Mouse (Mus musculus) brown adipose tissue, adult 24 weeks (tissue): ENCODE results near the gene Gpt2. TPM values are rescaled to one million over a fixed set of nuclear protein-coding genes. Genes with fewer than 3 reads are reported as not detected.

Source experiments
- H3K27ac ChIP-seq: fragments of 200-500 bp; replicated peaks from 2 replicates; pipeline ENCODE4 v1.5.1; 2012; ENCODE audit warnings: low read depth, mild to moderate bottlenecking, low read length
- H3K4me1 ChIP-seq: fragments of 200-500 bp; 2 replicates; pipeline ENCODE4 v1.6.1; 2012; ENCODE audit warnings: low read length, mixed read lengths; ENCODE audit not compliant: control insufficient read depth, insufficient read depth, insufficient read length
- H3K4me3 ChIP-seq: fragments of 200-500 bp; 2 replicates; pipeline ENCODE4 v1.5.1; 2012; ENCODE audit warnings: low read depth, mild to moderate bottlenecking, low read length, moderate library complexity; ENCODE audit not compliant: insufficient read depth
- polyA plus RNA-seq: library from polyadenylated mRNA; stranded (reverse); fragments of >200 nt; gene quantifications from 2 replicates; pipeline ENCODE4 v1.2.4, GENCODE M21; 2012; ENCODE audit not compliant: missing spikeins, insufficient read depth, insufficient read length

Gpt2 gene
- 11.1 TPM in 2 replicates for polyA plus RNA-seq

DNA sequence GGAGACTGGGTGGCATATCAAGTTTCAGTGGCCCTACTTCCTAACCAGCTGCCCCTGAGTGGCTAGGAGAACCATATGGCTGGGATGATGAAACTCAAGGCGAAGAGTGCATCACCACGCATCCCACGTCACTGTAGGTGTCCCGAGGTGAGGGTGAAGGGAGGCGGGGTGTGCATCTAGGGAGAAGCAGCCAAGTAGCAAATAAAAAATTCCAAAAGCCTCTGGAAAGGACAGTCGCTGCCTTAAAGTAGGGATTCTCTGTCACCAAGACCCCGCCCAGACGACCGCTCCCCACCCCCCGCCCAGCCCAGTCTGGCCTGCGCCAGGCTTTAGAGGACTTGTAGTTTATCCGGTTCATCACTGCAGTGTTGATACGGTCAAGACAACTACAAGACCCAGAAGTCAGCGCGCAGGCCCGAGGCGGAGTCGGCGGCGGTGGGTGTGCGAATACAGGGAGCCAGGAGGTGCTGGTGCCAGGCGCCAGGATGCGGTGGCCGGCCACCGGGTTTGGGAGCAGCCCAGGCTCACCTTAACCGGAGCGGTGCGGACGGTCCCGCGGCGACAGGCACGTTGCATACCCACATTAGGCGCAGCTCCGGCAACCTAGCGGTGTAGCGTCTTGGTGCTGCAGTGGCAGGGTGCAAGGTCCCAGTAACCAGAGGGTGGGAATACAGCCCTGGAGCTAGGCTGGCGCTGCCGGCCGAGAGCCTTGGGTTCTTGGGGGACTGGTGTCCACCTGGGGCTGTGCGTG, at the start of gene Gpt2:
Gene Gpt2 (plus strand): TSS at position 452 of the 751 bp plus-strand sequence.
- Histone ChIP-seq H3K27ac (no peak within 1 kb of the TSS), H3K4me3 (peak within 1 kb of the TSS; percentile 87), H3K4me1 (no peaks in the 10 kb centered on the region)

DNA sequence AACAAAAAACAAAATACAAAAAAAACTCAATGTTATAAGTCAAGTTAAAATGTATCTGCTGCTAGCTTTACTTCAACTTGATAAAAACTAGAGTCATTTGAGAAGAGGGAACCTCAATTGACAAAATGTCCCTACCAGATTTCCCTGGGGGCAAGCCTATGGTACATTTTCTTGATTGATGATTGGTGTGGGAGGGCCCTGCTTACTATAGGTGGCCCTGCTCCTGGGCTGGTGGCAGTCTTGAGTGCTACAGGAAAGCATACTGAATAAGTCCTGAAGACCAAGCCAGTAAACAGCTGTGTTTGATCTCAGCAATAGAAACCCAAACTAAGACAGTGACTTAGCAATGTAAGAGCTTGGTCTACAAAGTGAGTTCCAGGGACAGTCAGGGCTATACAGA, 48.3 kb upstream of the Gpt2 start:
- H3K4me1 ChIP-seq: no peaks in the 10 kb centered on the region
- no peak overlapping the region for H3K27ac ChIP-seq
- H3K4me3 ChIP-seq: no peak overlapping the region

DNA sequence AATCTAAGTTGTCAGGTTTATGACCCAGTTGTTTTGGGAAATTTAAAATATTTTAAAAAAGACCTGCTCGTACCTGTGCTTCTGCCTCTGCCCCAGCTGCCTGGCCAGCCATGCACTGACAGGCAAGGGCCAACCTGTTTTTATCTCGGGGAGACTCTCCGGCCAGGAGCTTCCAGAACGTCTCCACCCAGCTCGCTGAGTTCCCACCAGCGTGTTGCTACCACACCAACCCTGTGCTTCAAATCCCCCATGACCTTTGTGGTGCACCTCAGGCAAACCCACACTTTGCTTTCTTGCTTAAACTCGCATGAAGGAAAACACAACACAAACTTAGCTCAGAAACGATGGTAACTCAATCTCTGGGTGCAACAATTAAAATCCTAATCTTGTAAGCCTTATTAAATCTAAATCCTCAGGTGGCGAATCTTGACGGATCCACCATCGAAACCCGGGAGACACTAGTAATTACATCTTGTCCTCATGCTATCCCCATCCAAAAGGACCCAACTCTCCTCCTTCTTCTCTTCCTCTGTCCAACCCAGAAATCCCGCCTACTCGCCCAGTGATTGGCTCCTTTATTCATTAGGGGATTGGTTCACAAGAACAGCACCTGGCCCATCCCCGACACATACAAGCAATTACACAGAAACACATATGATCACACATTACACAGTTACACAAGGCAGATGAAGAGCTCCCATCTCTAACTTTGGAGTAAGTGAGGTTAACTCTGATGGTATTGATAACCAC, 46.3 kb upstream of the Gpt2 start:
- Histone ChIP-seq H3K4me1 (no peaks in the 10 kb centered on the region), H3K4me3 (no peak overlapping the region), H3K27ac (no peak overlapping the region)

DNA sequence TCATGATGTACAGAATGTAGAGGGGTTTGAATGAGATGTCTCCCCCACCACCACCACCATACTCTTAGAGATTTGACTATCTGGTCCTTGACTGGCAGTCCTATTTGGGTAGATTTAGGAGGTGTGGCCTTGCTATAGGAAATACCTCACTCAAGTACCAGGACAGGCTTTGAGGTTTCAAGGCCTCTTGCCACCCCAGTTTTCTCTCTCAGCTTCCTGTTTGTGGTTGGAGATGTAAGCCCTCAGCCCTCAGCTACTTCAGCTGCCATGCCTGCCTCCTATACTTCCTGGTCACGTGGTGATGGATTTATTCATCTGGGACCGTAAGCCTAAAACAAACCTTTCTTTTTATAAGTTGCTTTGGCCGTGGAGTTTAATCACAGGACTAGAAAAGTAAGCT, 42.0 kb upstream of the Gpt2 start:
- Histone ChIP-seq H3K27ac (no peak overlapping the region), H3K4me3 (no peak overlapping the region), H3K4me1 (no peaks in the 10 kb centered on the region)

DNA sequence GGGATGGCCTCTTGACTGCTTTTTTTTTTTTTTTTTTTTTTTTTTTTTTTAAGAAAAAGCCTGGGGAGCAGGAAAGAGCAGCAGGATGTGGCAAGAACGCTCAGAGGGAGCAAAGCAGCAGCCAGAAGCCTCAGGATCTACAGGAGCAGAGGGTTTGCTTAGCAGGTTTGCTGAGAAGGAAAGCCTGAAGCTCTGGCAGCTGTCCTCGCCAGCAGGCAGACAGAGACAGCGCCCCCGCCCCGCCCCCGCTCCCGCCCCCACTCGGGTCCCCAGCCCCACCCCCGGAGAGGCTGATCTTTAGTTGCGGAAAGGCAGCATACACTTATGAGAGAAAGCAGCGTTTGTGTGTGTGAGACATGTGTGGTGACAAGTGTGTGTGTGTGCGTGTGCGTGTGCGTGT, 40.0 kb upstream of the Gpt2 start:
- H3K4me3 ChIP-seq: no peak overlapping the region
- no peaks in the 10 kb centered on the region for H3K4me1 ChIP-seq
- H3K27ac ChIP-seq: no peak overlapping the region

DNA sequence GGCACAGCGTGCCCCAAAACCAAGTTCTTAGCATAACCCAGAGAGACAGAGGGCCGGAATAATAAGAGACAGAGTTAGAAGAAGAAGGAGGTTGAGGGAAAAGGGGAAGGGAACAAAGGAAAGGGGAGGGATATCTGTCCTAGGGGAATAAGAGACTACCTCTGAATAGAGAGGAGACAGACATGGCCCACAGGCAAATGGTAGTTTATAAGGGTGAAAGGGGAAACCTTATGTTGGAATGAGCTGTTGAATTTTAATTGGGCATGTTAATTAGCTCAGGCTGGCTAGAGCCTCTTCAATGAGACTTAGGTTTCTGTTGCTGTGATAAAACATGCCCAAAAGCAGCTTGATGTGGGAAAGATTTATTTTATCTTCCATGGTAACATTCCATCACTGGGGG, 39.1 kb upstream of the Gpt2 start:
- no peak overlapping the region for H3K4me3 ChIP-seq
- H3K4me1 ChIP-seq: no peaks in the 10 kb centered on the region
- H3K27ac ChIP-seq: no peak overlapping the region

DNA sequence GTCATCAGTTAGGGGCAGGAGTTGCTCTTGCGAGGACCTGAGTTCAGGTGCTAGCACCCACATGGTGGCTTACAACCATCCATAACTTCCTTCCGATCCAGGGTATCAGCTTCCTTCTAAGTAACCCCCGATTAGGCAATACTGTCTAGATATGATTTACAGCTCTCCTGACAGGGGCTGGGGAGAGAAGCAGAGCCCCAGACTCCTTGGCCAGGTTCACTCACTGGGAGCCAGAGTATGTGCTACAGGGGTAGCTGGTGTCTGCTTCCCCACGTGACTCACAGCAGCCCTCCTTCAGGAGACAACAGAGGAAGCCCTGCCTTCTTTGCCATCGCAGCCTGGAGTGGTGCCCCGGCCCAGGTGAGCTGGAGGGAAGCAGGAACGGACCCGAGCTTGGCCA, 37.6 kb upstream of the Gpt2 start:
- Histone ChIP-seq H3K27ac (no peak overlapping the region), H3K4me1 (no peaks in the 10 kb centered on the region), H3K4me3 (no peak overlapping the region)

DNA sequence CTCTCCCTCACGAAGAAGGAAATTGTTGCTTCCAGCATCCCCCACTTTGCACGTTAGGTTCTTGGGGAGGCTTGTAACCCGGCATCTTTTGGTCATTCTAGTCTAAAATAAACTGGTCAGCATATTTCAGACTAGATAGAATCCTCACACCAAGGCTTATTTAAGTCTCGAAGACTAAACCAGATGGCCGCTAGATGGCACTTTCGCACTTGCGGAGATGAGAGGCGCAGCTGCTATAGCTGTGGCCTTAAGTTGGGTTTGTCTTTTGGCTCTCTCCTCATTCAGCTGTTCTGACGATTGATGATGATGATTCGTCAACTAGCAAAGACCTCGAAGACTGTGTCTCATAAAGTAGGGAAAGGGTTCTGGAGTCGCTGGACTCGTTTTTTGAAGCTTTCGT, 35.8 kb upstream of the Gpt2 start:
- H3K4me1 ChIP-seq: no peaks in the 10 kb centered on the region
- no peak overlapping the region for H3K4me3 ChIP-seq
- no peak overlapping the region for H3K27ac ChIP-seq

DNA sequence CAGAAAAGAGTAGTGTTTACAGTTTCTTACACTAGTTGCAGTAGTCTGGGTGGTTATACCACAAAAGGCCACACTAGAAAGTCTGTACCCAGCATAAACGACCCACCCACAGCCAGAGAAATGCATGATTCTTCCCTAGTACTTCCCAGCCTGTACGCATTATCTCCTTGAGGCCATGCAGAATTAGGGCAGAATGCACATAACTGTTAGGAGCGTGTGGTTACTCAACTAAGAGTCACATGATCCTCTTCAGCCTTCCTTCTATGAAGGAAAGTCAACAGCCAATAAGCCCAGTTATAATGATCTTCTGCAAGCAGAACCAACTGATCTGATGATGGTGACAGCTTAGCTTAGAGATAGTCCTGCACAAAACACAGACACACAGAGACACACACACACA, 32.8 kb upstream of the Gpt2 start:
- no peaks in the 10 kb centered on the region for H3K4me1 ChIP-seq
- no peak overlapping the region for H3K27ac ChIP-seq
- H3K4me3 ChIP-seq: no peak overlapping the region

DNA sequence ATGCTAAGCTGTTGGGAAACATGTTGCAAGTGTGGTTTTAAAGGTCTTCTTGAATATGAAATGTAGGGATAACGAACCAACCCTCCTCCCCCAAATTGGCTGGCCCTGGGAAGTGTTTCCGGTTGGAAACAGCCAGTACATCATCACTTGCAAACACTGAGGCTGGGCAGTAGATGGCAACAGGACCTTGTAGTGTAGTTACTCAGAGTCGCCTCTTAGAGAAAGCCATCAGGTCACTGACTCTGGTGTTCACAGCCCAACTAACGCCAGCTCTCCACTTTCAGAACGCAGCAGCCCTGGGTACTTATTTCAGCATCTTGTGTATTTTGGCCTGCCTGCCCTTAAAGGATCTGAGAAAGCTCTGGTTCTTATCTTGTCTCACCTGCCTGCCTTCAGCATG, 31.6 kb upstream of the Gpt2 start:
- no peak overlapping the region for H3K27ac ChIP-seq
- no peak overlapping the region for H3K4me3 ChIP-seq

DNA sequence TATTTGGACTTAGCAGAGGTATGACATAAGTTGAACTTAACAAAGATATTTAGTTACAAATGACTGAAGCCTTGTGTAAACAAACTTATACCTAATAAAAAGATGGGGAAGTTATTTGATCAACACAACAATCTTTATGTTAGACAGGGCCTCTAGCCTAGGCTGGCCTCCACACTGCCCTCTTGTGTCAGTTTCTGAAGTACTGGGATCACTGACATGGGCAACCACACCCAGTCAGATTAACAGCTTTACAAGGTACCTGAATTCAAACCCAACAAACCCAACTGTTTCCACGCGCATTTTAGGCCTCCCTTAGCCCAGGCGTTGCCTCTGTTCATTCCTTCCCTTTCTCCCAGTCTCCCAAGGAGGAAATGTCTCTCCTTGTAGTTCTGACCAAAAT, 31.0 kb upstream of the Gpt2 start:
- H3K27ac ChIP-seq: no peak overlapping the region
- H3K4me3 ChIP-seq: no peak overlapping the region
- no peaks in the 10 kb centered on the region for H3K4me1 ChIP-seq

More for the DNA sequence above, 31.6 kb upstream of the Gpt2 start:
- no peaks in the 10 kb centered on the region for H3K4me1 ChIP-seq

DNA sequence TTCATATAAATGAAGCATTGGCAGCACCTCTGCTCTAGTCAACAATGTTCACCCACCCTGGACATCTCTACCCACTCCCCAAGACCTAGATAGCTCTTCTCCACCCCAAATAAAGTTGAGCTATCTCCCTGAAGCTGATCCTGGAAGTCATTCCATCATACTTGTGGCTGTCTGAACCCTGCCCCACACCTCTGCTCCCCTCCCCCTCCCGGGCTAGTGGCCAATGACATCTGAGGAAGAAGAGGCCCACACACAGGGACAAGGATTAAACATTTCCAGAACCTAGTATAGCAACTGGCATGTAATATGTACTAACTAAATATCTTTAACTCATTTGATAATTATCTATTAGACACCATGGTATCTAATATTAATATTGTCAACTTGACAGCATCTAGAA, 29.9 kb upstream of the Gpt2 start:
- Histone ChIP-seq H3K4me1 (no peaks in the 10 kb centered on the region), H3K27ac (no peak overlapping the region)

DNA sequence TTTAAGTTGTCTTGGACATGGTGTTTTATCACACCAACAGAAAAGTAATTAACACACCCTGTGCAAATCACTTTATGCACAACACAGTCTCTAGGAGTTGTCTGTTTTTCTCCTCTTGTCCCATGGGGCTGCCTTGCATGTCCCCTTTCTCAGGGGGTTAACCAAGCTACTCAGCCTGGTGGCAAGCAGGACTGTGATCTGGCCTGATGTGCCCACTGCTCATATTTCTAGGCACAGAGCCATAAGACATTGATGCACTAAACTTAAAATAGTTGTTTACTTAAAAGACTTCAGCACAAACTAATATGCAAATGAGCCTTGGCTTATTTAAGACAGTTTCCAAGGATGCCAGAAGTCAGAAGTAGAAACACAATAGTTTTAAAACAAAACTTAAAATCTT, 28.1 kb upstream of the Gpt2 start:
- Histone ChIP-seq H3K27ac (no peak overlapping the region), H3K4me3 (no peak overlapping the region), H3K4me1 (no peaks in the 10 kb centered on the region)

More for the DNA sequence above, 29.9 kb upstream of the Gpt2 start:
- H3K4me3 ChIP-seq: no peak overlapping the region

DNA sequence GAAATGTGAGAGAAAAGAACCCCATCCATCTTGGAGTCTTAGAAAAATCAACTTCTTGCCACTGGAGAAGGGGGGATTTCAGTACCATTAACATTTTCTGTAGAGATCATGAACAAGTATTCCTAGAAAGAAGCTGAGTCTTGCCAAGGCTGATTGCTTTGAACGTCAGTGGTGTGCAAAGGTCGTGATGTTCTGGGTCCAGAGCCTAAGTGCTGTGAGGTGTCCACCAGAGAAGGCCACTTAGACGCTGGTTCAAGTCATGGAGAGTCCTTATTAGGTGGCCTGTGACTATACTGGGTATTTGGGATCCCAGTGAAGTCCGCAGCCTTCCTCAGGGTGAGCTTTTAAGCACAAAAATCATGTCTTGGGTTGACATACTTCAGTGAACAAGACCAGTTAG, 26.3 kb upstream of the Gpt2 start:
- no peak overlapping the region for H3K4me3 ChIP-seq
- H3K27ac ChIP-seq: no peak overlapping the region
- H3K4me1 ChIP-seq: no peaks in the 10 kb centered on the region

DNA sequence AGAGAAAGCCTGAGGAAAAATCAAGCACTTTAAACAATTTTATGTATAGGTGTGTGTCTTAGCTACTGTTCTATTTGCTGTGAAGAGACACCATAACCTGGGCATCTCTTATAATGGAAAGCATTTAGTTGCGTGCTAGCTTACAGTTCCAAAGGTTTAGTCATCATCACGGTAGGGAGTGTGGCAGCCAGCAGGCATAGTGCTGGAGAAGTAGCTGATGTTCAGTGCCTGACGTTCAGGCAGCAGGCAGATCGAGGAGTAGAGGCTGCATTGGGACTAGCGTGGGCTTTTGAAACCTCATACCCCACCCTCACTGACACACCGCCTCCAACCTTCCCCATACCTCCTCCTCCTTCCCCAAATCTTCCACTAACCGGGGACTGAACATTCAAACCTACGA, 21.6 kb upstream of the Gpt2 start:
- H3K27ac ChIP-seq: no peak overlapping the region

DNA sequence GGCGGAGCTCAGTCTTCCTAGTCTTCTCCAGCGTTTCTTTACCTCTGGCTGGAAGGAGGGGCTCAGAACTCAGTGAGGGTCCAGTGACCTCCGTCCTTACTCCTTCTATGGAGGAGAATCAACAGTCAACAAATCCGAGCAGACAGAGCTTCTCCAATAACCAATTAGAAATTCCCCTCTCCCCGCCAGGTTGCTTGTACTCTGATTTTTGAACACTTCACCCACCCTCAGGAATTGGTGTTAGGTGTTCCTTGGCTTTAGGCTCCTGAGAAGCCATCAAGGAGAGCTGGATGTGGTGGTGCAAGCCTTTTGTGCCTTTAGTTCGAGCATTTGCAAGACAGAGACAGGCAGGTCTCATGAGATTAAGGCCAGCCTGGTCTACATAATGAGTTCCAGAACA, 19.6 kb upstream of the Gpt2 start:
- Histone ChIP-seq H3K4me1 (no peaks in the 10 kb centered on the region), H3K4me3 (no peak overlapping the region), H3K27ac (no peak overlapping the region)

More for the DNA sequence above, 21.6 kb upstream of the Gpt2 start:
- no peaks in the 10 kb centered on the region for H3K4me1 ChIP-seq
- no peak overlapping the region for H3K4me3 ChIP-seq
